Mouse (Mus musculus): ENCODE results near the gene Dab2ip.

GRCm38 (mm10) chr2:35715485-35715884 is 157.4 kb downstream of the Dab2ip start:
- no peak for TF ChIP-seq CTCF (IDR thresholded peaks at IDR 0.05; ENCODE audit: low read depth, low read length)
- TF ChIP-seq POLR2A (IDR thresholded peaks at IDR 0.05; ENCODE audit: extremely low read depth, insufficient read depth, low read length) = no peak

Measured in liver, adult 2 months (tissue).